Mouse (Mus musculus) CH12.LX (cell line): ENCODE data around the gene Tmem198b. TPM values are rescaled to one million over a fixed set of nuclear protein-coding genes. Genes with fewer than 3 reads are reported as not detected.
"Not testable (repeated sequence)": the region's sequence is repeated elsewhere in the genome, so short reads cannot be mapped to it uniquely, and the experiment has no call there.

Experiments used
- DNase-seq: peaks from one replicate; pipeline ENCODE4 v3.0.0-alpha.2; 2013; ENCODE audit errors: extremely low read depth
- H3K27ac ChIP-seq: 2 replicates; pipeline ENCODE4 v1.5.1; 2012; ENCODE audit warnings: low read depth, mild to moderate bottlenecking, control low read depth, moderate library complexity; ENCODE audit not compliant: insufficient read depth
- H3K27me3 ChIP-seq: replicated peaks from 2 replicates; pipeline ENCODE3; 2012; ENCODE audit warnings: inconsistent platforms
- H3K36me3 ChIP-seq, 2 experiments: replicated peaks in 1 of 2; 2 replicates each; pipeline versions ENCODE3 to v1.6.1; 2012; ENCODE audit warnings: inconsistent platforms in 1 of 2, low read length in 1 of 2, mild to moderate bottlenecking in 1 of 2, mixed read lengths in 1 of 2, moderate library complexity in 1 of 2; ENCODE audit not compliant: control insufficient read depth in 1 of 2, insufficient read depth in 1 of 2
- H3K4me1 ChIP-seq, 2 experiments: 2 replicates each; pipeline ENCODE4 v1.6.1; 2012; ENCODE audit warnings: inconsistent platforms in 1 of 2, moderate library complexity in 1 of 2; ENCODE audit not compliant: insufficient read depth in 2 of 2, control insufficient read depth in 1 of 2
- H3K4me2 ChIP-seq: 2 replicates; pipeline ENCODE4 v1.6.1; 2012; ENCODE audit warnings: low read depth, mild to moderate bottlenecking, control low read depth; ENCODE audit not compliant: poor library complexity, insufficient read depth, severe bottlenecking
- H3K4me3 ChIP-seq, 3 experiments: fragments of 150-350 bp in 1 of 3; sonication (generic) in 1 of 3; replicated peaks in 1 of 3; 2 replicates each; pipeline versions ENCODE3 to v1.5.1; 2011 to 2012; ENCODE audit warnings: low read depth in 2 of 3, low read length in 2 of 3, mild to moderate bottlenecking in 2 of 3, moderate library complexity in 2 of 3, control low read depth in 1 of 3, improper control_type of control experiment in 1 of 3, inconsistent platforms in 1 of 3, mixed read lengths in 1 of 3; ENCODE audit not compliant: poor library complexity in 1 of 3
- H3K79me2 ChIP-seq: replicated peaks from 2 replicates; pipeline ENCODE4 v1.6.1; 2012; ENCODE audit warnings: mild to moderate bottlenecking, moderate library complexity; ENCODE audit not compliant: control insufficient read depth, poor library complexity, insufficient read depth, severe bottlenecking; ENCODE audit errors: extremely low read depth
- H3K9ac ChIP-seq: 2 replicates; pipeline ENCODE4 v1.6.1; 2012; ENCODE audit warnings: low read depth, mild to moderate bottlenecking, control low read depth, moderate library complexity; ENCODE audit not compliant: insufficient read depth
- H3K9me3 ChIP-seq: replicated peaks from 2 replicates; pipeline ENCODE3; 2012; ENCODE audit warnings: low read length, inconsistent platforms, mixed read lengths
- BHLHE40 ChIP-seq: IDR thresholded peaks from 2 replicates; pipeline ENCODE4 v1.6.1; 2011; ENCODE audit warnings: mild to moderate bottlenecking, low read depth, low read length, improper control_type of control experiment
- CHD1 ChIP-seq: IDR thresholded peaks from 2 replicates; pipeline ENCODE4 v1.6.1; 2012; ENCODE audit warnings: low read depth, low read length, improper control_type of control experiment, inconsistent platforms
- CHD2 ChIP-seq: IDR thresholded peaks from 2 replicates; pipeline ENCODE4 v1.6.1; 2011; ENCODE audit warnings: low read length, improper control_type of control experiment
- CTCF ChIP-seq, 2 experiments: IDR thresholded peaks in 1 of 2; conservative IDR thresholded peaks in 1 of 2; 2 replicates each; pipeline ENCODE4 v1.5.1; 2011 to 2012; ENCODE audit warnings: low read depth in 2 of 2, low read length in 2 of 2, improper control_type of control experiment in 1 of 2, inconsistent platforms in 1 of 2, mild to moderate bottlenecking in 1 of 2, moderate library complexity in 1 of 2
- E2F4 ChIP-seq: IDR thresholded peaks from 2 replicates; pipeline ENCODE4 v1.6.1; 2011; ENCODE audit warnings: low read depth, low read length, improper control_type of control experiment; ENCODE audit not compliant: insufficient replicate concordance
- EP300 ChIP-seq: IDR thresholded peaks from 2 replicates; pipeline ENCODE4 v1.6.1; 2011; ENCODE audit warnings: low read length, improper control_type of control experiment
- IRF4 ChIP-seq: IDR thresholded peaks from 2 replicates; pipeline ENCODE4 v1.6.1; 2014; ENCODE audit warnings: low read depth, mild to moderate bottlenecking, inconsistent platforms, low read length, improper control_type of control experiment
- KAT2A ChIP-seq: IDR thresholded peaks from 2 replicates; pipeline ENCODE4 v1.6.1; 2012; ENCODE audit warnings: low read length, improper control_type of control experiment, inconsistent platforms; ENCODE audit not compliant: insufficient replicate concordance
- MAZ ChIP-seq: IDR thresholded peaks from 2 replicates; pipeline ENCODE4 v1.6.1; 2012; ENCODE audit warnings: low read depth, mild to moderate bottlenecking, inconsistent platforms, low read length, improper control_type of control experiment, moderate library complexity
- MEF2A ChIP-seq: IDR thresholded peaks from 2 replicates; pipeline ENCODE4 v1.6.1; 2014; ENCODE audit warnings: low read depth, mild to moderate bottlenecking, inconsistent platforms, low read length, improper control_type of control experiment, borderline replicate concordance
- MXI1 ChIP-seq: IDR thresholded peaks from 2 replicates; pipeline ENCODE4 v1.6.1; 2011; ENCODE audit warnings: mild to moderate bottlenecking, low read depth, low read length, improper control_type of control experiment
- MYC ChIP-seq: IDR thresholded peaks from 2 replicates; pipeline ENCODE4 v1.6.1; 2011; ENCODE audit warnings: low read depth, mild to moderate bottlenecking, improper control_type of control experiment, low read length
- NELFE ChIP-seq: IDR thresholded peaks from 2 replicates; pipeline ENCODE4 v1.6.1; 2011; ENCODE audit warnings: low read depth, low read length, improper control_type of control experiment
- NRF1 ChIP-seq: IDR thresholded peaks from 2 replicates; pipeline ENCODE4 v1.6.1; 2014; ENCODE audit warnings: low read depth, mild to moderate bottlenecking, inconsistent platforms, low read length, improper control_type of control experiment, moderate library complexity
- POLR2A ChIP-seq: IDR thresholded peaks from 2 replicates; pipeline ENCODE4 v1.6.1; 2011; ENCODE audit warnings: low read depth, mild to moderate bottlenecking, improper control_type of control experiment, low read length
- POLR2AphosphoS2 ChIP-seq: IDR thresholded peaks from 2 replicates; pipeline ENCODE4 v1.6.1; 2011; ENCODE audit warnings: low read depth, low read length, improper control_type of control experiment
- SIN3A ChIP-seq: IDR thresholded peaks from 2 replicates; pipeline ENCODE4 v1.6.1; 2012; ENCODE audit warnings: low read length, improper control_type of control experiment, inconsistent platforms
- TBP ChIP-seq: conservative IDR thresholded peaks from 2 replicates; pipeline ENCODE4 v1.6.1; 2011; ENCODE audit warnings: low read depth, low read length, improper control_type of control experiment
- TCF12 ChIP-seq: IDR thresholded peaks from 2 replicates; pipeline ENCODE4 v1.6.1; 2014; ENCODE audit warnings: low read depth, mild to moderate bottlenecking, inconsistent platforms, low read length, improper control_type of control experiment
- USF2 ChIP-seq: conservative IDR thresholded peaks from 2 replicates; pipeline ENCODE4 v1.6.1; 2011; ENCODE audit warnings: low read depth, low read length, improper control_type of control experiment
- ZC3H11A ChIP-seq: IDR thresholded peaks from 2 replicates; pipeline ENCODE4 v1.6.1; 2012; ENCODE audit warnings: low read depth, mild to moderate bottlenecking, inconsistent platforms, low read length, improper control_type of control experiment
- ZKSCAN1 ChIP-seq: IDR thresholded peaks from 2 replicates; pipeline ENCODE4 v1.6.1; 2012; ENCODE audit warnings: low read depth, inconsistent platforms, low read length, improper control_type of control experiment, borderline replicate concordance
- dilution Hi-C: fragments of 300-500 bp; cut with MboI; formaldehyde crosslinking; loops from 2 replicates; pipeline ENCODE4 v1.14.3; 2020; ENCODE audit warnings: low sequenced_read_pairs; ENCODE audit not compliant: extremely low pct_unique_long_range_greater_than_20kb, extremely low pct_ligation_motif_present
- in situ Hi-C: fragments of 300-500 bp; cut with MboI; formaldehyde crosslinking; loops from 3 replicates; pipeline ENCODE4 v1.14.3; 2019; ENCODE audit warnings: low sequenced_read_pairs, low pct_ligation_motif_present, low pct_unique_long_range_greater_than_20kb, mixed read lengths
- polyA plus RNA-seq: library from polyadenylated mRNA; unstranded; fragments of >175 nt; gene quantifications from 2 replicates; pipeline ENCODE4 v1.2.1, GENCODE M21; 2012; ENCODE audit warnings: low read depth; ENCODE audit not compliant: insufficient read length
- total RNA-seq, 2 experiments: library from RNA; depleted of rRNA; stranded (reverse); fragments of 300-350 nt in 1 of 2; fragments of >200 nt in 1 of 2; gene quantifications; 2 replicates each; pipeline ENCODE4 v1.2.3; 2012 to 2014

Gene Tmem198b
- total and polyA plus RNA-seq, 3 experiments = 2.0 to 4.7 (median 2.6) TPM

GRCm38 (mm10) chr10:128823087-128823486 lies 18.9 kb upstream of the Tmem198b start:
- peak overlapping the region; percentile 88; the same call in 1 of the 2 replicates for H3K9ac ChIP-seq
- peaks cover 58% of the 10 kb centered on the region for H3K79me2 ChIP-seq
- peak overlapping the region; percentile 43 for H3K4me2 ChIP-seq
- not testable (repeated sequence) for H3K27me3 ChIP-seq
- H3K36me3 ChIP-seq = peaks cover 18 to 59% of the 10 kb centered on the region in 2 experiments
- TF ChIP-seq MYC (peak; percentile 80), MXI1 (peak; percentile 49; the same call in 1 of the 2 replicates)
- TF ChIP-seq, all 38 proteins: peak for 2; not testable (repeated sequence) for 36
- DNase-seq, dilution Hi-C loops, H3K9me3 ChIP-seq, H3K27ac ChIP-seq: not testable (repeated sequence)
- Histone ChIP-seq H3K4me3 (peak overlapping the region; percentile 77 to 96 (median 82)), H3K4me1 (peaks cover 0 to 28% of the 10 kb centered on the region in 2 experiments; a peak in 2 of 4 replicates)
- in situ Hi-C loops = loop anchor here (5.0 kb wide), 1 partner anchor 51 kb away; no protein-coding TSS in a partner anchor

- H3K4me3 ChIP-seq = peak overlapping the region; percentile 77 to 96 (median 82)
- peak overlapping the region; percentile 88 for H3K9ac ChIP-seq
- no peaks in the 10 kb centered on the region for H3K27me3 ChIP-seq
- H3K4me2 ChIP-seq = peak overlapping the region; percentile 43
- peak; percentile 25 for DNase-seq
- no peaks in the 10 kb centered on the region for H3K9me3 ChIP-seq
- peaks cover 0 to 28% of the 10 kb centered on the region in 2 experiments; a peak in 2 of 4 replicates for H3K4me1 ChIP-seq
- in situ Hi-C loops (loop anchor here (5.0 kb wide), 1 partner anchor 50 kb away; no protein-coding TSS in a partner anchor), dilution Hi-C loops (no loop called here)
- TF ChIP-seq CTCF (conservative IDR thresholded peaks at IDR 0.05 in 1 of 2, IDR thresholded peaks at IDR 0.05 in 1 of 2; ENCODE audit: low read depth in 2 of 2, low read length in 2 of 2) (no peak), MXI1 (peak; percentile 40; the same call in 1 of the 2 replicates), E2F4 (no peak), SIN3A (peak; percentile 60), EP300 (no peak), ZKSCAN1 (no peak), BHLHE40 (no peak), MEF2A (no peak)
- peaks cover 52% of the 10 kb centered on the region for H3K79me2 ChIP-seq
- H3K27ac ChIP-seq = peak overlapping the region; percentile 6; the same call in 1 of the 2 replicates
- H3K36me3 ChIP-seq = peaks cover 19 to 61% of the 10 kb centered on the region in 2 experiments
These were observed 18.0 kb upstream of the Tmem198b start for GRCm38 (mm10) chr10:128822135-128822534.

GRCm38 (mm10) chr10:128821358-128822056 lies 17.3 kb upstream of the Tmem198b start, which contains the start of gene Ormdl2:
Ormdl2 (minus strand) TSS chr10:128821645.
- peak within 1 kb of the TSS; percentile 77 to 96 (median 82) for H3K4me3 ChIP-seq
- in situ Hi-C loops = loop anchor here (5.0 kb wide), 1 partner anchor 49 kb away; no protein-coding TSS in a partner anchor
- no peaks in the 10 kb centered on the region for H3K27me3 ChIP-seq
- H3K79me2 ChIP-seq = peaks cover 48% of the 10 kb centered on the region
- H3K27ac ChIP-seq = peak within 1 kb of the TSS; percentile 6; the same call in 1 of the 2 replicates
- dilution Hi-C loops = no loop called here
- H3K4me2 ChIP-seq = peak within 1 kb of the TSS; percentile 95
- peaks cover 25 to 63% of the 10 kb centered on the region in 2 experiments for H3K36me3 ChIP-seq
- no peaks in the 10 kb centered on the region for H3K9me3 ChIP-seq
- peak within 1 kb of the TSS; percentile 88 for H3K9ac ChIP-seq
- peak; percentile 100 for DNase-seq
- peaks cover 0 to 28% of the 10 kb centered on the region in 2 experiments; a peak in 2 of 4 replicates for H3K4me1 ChIP-seq
- TF ChIP-seq MAZ (peak; percentile 100), USF2 (no peak; the same call in 1 of the 2 replicates), CHD1 (no peak), KAT2A (peak; percentile 75; the same call in 1 of the 2 replicates), MEF2A (peak; percentile 50; the same call in 1 of the 2 replicates), SIN3A (peak; percentile 42), POLR2AphosphoS2 (peak; percentile 92), NRF1 (peak; percentile 62), MXI1 (peak; percentile 72; the same call in 1 of the 2 replicates), POLR2A (peak; percentile 81), CHD2 (peak; percentile 96), NELFE (peak; percentile 52; the same call in 1 of the 2 replicates), TBP (0 out of 2 replicates have a peak, but pooled peaks have one; percentile 57), ZC3H11A (no peak), CTCF (conservative IDR thresholded peaks at IDR 0.05 in 1 of 2, IDR thresholded peaks at IDR 0.05 in 1 of 2; ENCODE audit: low read depth in 2 of 2, low read length in 2 of 2) (no peak), TCF12 (peak; percentile 88), IRF4 (no peak; the same call in 1 of the 2 replicates), MYC (peak; percentile 30; the same call in 1 of the 2 replicates)
